Mouse (Mus musculus) activated CD4-positive, CD25-positive, alpha-beta regulatory T cell, adult 4 months (primary cell): ENCODE data around the gene Btbd2. TPM values are rescaled to one million over a fixed set of nuclear protein-coding genes. Genes with fewer than 3 reads are reported as not detected.

Experiments used
- ATAC-seq: one replicate; pipeline ENCODE4 v1.8.0; 2017
- polyA plus RNA-seq, 2 experiments: library from polyadenylated mRNA; unstranded; fragments of 100-300 nt; shearing (Covaris generic); gene quantifications; one replicate each; pipeline ENCODE4 v1.2.1; 2017

The Btbd2 gene
- polyA plus RNA-seq = 1 to 10 TPM; 5.5 to 6.1 TPM

DNA sequence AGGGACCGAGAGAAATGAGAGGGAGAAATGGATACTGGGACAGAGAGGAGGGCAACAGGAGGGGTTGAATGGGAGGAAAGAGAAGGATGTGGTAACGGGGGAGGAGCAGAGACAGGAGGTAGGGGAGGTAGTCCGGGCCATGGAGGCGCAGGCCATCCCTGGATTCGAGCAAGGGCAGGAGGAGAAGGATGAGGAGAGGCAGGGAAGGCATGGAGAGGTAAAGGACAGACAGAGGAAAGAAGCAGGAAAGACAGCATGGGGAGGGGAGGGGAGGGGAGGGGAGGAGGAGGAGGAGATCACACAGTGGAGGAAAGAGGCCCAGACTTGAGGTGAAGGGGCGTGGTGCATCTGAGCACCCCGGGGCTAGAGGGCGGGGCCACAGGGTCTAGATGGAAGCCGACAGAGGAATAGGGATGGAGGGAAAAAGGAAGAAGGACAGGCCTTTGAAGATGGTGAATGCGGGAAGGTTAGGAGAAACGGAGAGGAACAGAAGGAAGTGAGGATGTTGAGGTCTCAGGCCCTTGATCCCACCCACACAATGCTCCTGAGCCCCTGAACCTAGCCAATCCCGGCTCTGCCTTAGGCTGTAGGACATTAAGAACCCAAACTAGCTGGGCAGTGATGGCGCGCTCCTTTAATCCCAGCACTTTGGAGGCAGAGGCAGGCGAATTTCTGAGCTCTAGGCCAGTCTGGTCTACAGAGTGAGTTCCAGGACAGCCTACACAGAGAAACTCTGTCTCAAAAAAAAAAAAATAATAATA lies at the start of gene Btbd2:
Gene Btbd2, minus strand, starts transcription at position 209 of the 761 bp plus-strand sequence.
- peak; percentile 40 for ATAC-seq

- ATAC-seq = no peak
These were observed 48.6 kb upstream of the Btbd2 start for GRCm38 (mm10) chr10:80705479-80705878.

DNA sequence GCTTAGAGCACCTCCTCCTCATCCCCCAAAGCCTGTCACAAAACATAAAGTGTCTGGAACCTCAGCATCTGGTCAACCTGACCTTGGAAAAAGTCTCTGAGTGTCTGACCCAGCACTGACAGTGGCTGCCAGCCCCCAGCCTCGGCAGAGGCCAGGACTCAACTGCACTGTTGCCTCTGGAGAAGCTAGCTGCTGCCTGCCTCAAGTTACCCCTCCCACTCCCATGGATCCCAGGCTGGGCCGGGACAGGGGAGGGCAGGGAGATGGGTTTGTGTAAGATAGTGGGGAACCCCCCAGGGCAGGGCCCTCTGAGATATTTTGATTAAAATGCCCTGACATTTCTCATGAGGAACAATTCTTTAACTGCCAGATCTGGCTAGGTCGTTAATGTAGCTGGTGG lies 48.2 kb upstream of the Btbd2 start:
- ATAC-seq = no peak

DNA sequence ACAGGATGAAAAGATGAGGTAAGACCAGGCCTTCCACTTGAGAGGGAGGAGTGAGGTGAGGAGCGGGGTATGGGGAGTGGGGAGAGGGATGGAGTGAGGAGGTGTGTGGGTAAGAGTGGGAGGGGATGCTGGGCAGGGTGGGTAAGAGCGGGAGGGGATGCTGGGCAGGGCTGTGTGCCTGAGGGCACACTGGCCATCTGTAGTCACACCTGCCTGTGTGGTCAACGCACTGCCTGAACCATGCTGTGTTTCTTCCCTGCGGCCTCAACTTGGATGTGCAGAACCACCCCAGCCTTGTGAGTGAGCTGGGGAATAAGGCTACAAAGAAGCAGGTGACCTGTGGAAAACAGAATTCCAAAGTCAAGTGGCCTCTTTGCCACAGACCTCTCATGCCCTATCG lies 47.5 kb upstream of the Btbd2 start:
- no peak for ATAC-seq

GRCm38 (mm10) chr10:80703643-80704042 lies 46.8 kb upstream of the Btbd2 start:
- no peak for ATAC-seq

DNA sequence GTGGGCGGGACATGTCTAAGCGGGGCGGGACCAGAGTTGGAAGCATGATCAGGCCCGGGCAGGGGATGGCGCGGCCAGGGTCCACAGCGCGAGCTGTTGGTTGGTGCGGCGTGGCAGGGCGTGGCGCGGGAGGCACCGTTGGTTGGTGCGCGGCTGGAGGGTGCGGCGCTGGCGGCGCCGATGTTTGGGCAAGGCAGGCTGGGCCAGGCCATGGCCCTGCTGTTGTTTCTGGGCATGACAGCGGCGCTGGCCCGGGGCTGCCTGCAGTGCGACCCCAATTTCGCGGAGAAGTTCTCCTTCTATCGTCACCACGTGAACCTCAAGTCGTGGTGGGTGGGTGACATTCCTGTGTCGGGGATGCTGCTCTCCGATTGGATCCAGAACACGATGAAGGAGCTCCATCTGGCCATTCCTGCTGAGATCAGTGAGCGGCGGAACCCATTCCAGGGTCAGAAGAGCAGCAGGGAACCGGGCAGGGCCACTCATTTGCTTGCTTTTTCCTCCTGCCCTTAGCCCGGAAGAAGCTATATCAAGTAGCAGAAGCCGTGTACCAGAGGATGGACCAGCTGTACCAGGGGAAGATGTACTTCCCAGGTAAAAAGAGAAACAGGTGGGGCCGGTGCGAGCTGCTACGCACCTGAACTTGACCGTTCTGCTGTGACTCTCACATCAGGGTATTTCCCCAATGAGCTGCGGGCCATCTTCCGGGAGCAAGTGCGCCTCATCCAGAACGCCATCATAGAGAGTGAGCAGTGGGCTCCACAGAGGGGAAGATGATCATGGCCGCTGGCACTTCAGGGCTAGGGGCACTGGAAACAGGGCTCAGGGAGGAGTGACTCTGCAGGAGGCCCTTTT lies 45.9 kb upstream of the Btbd2 start:
- ATAC-seq = peak; percentile 53

GRCm38 (mm10) chr10:80701721-80702535 lies 45.1 kb upstream of the Btbd2 start, which contains the start of the genes Mob3a and Izumo4:
Gene Mob3a, minus strand, starts transcription at chr10:80701977.
Gene Izumo4, plus strand, starts transcription at chr10:80702184.
- ATAC-seq = peak; percentile 73

DNA sequence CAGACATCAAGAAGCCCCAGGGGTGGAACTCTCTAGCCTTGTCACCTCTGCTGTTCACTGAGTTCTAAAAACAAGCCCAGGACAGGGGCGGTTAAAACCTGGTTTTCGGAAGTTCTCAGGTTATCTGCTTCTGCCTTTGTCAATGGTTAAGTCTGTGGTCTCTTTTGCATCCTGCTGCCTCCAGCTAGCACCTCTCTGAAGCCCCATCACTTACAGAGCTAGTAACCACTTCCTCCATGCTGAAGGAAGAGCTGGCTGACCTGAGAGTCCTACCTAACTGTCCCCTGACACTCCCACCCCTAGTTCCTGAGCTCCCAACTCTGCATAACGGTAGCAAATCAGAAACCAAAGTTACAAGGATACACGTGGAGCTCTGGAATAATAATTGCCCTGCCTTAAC lies 43.9 kb upstream of the Btbd2 start:
- ATAC-seq = peak; percentile 28

DNA sequence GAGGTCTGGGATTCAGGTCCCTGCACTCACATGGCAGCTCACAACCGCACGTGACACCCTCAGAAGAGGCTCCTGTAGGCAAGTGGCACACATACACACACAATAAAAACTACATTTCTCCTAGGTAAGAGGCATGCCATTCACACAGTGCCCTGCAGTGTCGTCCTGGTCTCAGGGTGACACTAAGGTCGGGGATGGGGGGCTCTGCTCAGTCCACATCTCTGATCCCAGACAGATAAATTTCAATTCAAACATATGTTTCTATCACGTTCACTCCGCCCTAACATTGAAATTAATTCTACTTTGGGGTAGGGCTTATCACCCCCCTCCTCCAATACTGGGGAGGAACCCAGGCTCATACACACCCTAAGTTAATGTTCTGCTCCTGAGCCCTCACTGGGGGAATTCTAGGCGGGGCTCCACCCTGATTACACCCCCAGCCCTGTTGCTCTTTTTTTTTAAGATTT lies 43.2 kb upstream of the Btbd2 start:
- no peak for ATAC-seq

GRCm38 (mm10) chr10:80698605-80699004 lies 41.7 kb upstream of the Btbd2 start:
- ATAC-seq = no peak

DNA sequence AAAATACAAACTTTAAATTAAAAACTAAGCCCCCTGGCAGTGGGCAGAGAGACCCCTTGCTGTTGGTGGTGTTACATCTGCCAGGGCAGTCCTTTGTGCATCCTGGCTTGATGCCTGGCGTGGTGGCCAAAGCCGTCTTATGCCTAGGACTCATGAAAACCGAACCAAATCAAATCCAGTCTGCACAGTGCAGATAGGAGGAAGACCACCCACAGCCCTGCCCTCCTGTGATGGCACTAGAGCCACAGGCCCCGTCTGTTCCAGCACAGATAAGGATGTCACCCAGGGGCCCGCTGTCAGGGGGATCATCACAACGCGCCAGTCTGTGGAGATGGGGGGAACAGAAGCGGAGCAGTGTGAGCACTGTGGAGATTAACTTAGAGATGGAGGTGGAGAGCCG lies 40.9 kb upstream of the Btbd2 start:
- no peak for ATAC-seq

GRCm38 (mm10) chr10:80697393-80697787 lies 40.5 kb upstream of the Btbd2 start:
- ATAC-seq = no peak

- ATAC-seq = no peak
These were observed 39.9 kb upstream of the Btbd2 start for GRCm38 (mm10) chr10:80696502-80697392.

DNA sequence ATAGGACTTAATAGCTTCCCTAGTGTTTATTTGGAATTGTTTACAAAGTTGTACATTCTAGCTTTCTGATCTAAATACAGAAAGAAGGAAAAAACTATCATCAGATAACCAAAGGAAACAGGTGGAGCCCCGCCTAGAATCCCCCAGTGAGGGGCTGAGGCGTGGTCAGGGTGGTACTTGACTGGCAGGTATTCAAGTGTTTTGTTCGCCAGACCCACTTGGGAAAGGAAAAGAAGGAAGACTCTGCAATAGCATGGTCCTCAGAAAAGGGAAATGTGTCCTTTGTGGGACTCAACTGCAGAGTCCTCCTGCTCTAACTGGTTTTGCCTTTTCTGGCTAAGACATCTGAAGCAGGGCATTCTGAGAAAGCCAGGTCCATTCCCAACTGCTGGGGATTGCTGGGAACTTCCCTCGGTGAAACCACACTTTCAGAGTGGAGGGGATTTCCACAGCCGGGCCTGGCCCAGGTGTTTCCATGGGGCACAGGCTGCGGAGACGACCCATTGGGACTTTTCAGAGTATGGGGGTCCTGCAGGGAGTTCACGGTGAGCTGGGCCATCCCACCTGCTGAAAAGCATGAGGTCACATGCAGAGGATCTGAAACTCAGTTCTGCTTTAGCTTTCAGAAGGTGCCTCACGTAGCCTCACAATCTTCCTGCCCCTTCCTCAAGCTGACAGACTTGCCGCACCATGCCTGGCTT lies 39.1 kb upstream of the Btbd2 start:
- no peak for ATAC-seq

DNA sequence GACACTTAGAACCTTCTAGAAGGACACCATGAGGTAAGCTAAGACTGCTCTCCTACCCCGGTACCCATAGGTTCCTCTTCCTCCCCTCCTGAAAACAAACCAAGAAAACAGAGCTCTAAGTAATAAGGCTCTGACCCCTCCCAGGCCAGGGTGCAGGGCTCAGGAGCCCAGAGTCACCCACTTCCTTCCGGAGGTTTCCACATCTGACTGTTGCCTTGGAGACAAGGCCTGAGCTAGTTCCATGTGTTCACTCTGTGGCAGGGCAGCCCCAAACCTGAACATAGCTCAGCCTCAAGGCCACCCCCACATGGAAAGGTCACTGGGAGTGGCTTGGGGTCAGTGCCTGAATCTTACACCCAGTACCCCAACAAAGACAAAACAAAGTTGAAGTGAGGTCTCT lies 38.3 kb upstream of the Btbd2 start:
- peak; percentile 85 for ATAC-seq

GRCm38 (mm10) chr10:80694159-80694938 lies 37.5 kb upstream of the Btbd2 start:
- ATAC-seq = no peak

GRCm38 (mm10) chr10:80693401-80694045 lies 36.7 kb upstream of the Btbd2 start:
- ATAC-seq = no peak

GRCm38 (mm10) chr10:80692249-80693165 lies 35.6 kb upstream of the Btbd2 start:
- ATAC-seq = no peak
